Mouse (Mus musculus) embryonic facial prominence, embryonic 11.5 days (tissue): Measurements from ENCODE around the gene Pygm. TPM values are rescaled to one million over a fixed set of nuclear protein-coding genes. Genes with fewer than 3 reads are reported as not detected.

ENCODE experiments used
- ATAC-seq: fragments of 200-750 bp; cut with Nextera tagmentation; replicated peaks from 2 replicates; pipeline ENCODE4 v1.8.0; 2017; ENCODE audit warnings: low read depth; ENCODE audit not compliant: insufficient number of reproducible peaks, low FRiP score, low TSS enrichment
- DNase-seq: peaks from one replicate; pipeline ENCODE4 v3.0.0-alpha.2; 2015; ENCODE audit warnings: low spot score
- H3K27ac ChIP-seq: fragments of 300-500 bp; sonication (generic); replicated peaks from 2 replicates; pipeline ENCODE4 v1.5.1; 2014; ENCODE audit warnings: mild to moderate bottlenecking, low read depth, low read length, control low read depth
- H3K27me3 ChIP-seq: fragments of 300-500 bp; sonication (generic); 2 replicates; pipeline ENCODE4 v1.6.1; 2014; ENCODE audit warnings: mild to moderate bottlenecking, low read length, moderate library complexity, mixed read lengths; ENCODE audit not compliant: control insufficient read depth, insufficient read depth
- H3K36me3 ChIP-seq: fragments of 300-500 bp; sonication (generic); replicated peaks from 2 replicates; pipeline ENCODE4 v1.6.1; 2014; ENCODE audit warnings: low read depth, mild to moderate bottlenecking, low read length, moderate library complexity, mixed read lengths; ENCODE audit not compliant: control insufficient read depth, insufficient read depth
- H3K4me1 ChIP-seq: fragments of 300-500 bp; sonication (generic); 2 replicates; pipeline ENCODE4 v1.6.1; 2014; ENCODE audit warnings: low read length, mixed read lengths; ENCODE audit not compliant: control insufficient read depth, insufficient read depth
- H3K4me2 ChIP-seq: fragments of 300-500 bp; sonication (generic); 2 replicates; pipeline ENCODE4 v1.6.1; 2014; ENCODE audit warnings: low read depth, mild to moderate bottlenecking, control low read depth, low read length, moderate library complexity
- H3K4me3 ChIP-seq: fragments of 300-500 bp; sonication (generic); 2 replicates; pipeline ENCODE4 v1.5.1; 2014; ENCODE audit warnings: low read depth, low read length, control low read depth
- H3K9ac ChIP-seq: fragments of 300-500 bp; sonication (generic); replicated peaks from 2 replicates; pipeline ENCODE4 v1.6.1; 2014; ENCODE audit warnings: mild to moderate bottlenecking, control low read depth, low read length
- H3K9me3 ChIP-seq: fragments of 300-500 bp; sonication (generic); replicated peaks from 2 replicates; pipeline ENCODE4 v1.6.1; 2016; ENCODE audit warnings: mild to moderate bottlenecking, low read length, inconsistent platforms, mixed read lengths; ENCODE audit not compliant: control insufficient read depth
- WGBS: fragments of 180-500 bp; shearing (Covaris S2); extraction: QIAGEN DNeasy Blood & Tissue Kit; methylation state at CpG from one replicate; pipeline ENCODE4 v1.1.7; 2014; 5-methylcytosine and 5-hydroxymethylcytosine counted together
- polyA plus RNA-seq: library from polyadenylated mRNA; unstranded; fragments of >200 nt; fragmentation: Nextera tagmentation; extraction: Ambion mirVana; gene quantifications from 2 replicates; pipeline ENCODE4 v1.2.1, GENCODE M21; 2014

Gene Pygm
- polyA plus RNA-seq, 1 experiment from 2014 or later: 2.8 TPM

DNA sequence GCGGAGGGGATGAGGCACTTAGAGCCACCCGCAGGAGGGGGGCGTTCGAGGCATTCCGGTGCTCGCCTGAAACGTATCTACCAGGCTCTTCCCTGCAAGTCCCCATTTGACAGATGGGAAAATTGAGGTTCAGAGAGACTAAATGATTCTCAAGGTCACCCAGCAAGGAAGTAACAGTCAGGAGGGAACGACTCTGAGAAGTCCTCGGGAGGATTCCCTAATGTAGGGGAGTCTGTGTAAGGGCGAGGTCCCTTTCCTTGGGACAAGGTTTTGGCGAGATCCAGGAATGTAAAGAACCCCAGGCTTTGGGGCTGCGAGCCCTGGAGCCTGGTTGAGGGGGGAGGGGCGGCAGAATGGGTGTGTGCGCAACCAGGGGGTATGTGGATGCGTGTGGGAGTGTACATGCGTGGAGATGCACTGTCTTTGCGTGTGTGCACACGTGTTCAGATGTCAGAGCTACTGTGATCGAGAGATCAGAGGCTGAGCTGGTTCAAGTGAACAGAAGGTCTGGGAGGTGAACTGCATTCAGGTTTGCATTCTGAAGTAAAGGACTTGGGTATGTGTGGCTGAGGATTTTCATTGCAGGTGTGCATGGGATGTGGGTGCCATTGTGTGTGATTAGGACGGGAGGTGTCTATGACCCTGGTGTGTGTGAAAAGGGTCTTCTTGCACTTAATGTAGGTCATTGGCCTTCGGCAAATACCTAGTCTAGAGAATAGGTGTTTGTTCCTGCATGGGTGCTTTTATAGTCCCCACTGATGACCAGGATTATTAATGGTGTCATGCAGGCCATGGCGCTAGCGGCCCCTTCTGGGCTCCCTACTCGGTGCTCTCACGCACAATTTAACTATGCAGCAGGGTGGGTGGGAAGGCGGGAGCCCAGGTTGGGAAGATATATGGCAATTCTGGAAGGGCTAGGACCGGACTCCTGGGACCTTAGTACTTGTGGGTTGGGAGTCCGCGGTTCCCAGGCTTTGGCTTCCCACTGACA is 16.2 kb downstream of the Pygm start:
- H3K27me3 ChIP-seq: peaks cover 29% of the 10 kb centered on the region
- H3K4me1 ChIP-seq: peaks cover 7% of the 10 kb centered on the region; the same call in 1 of the 2 replicates
- H3K4me2 ChIP-seq: peak overlapping the region; percentile 100
- no peaks in the 10 kb centered on the region for H3K36me3 ChIP-seq
- no peak; the same call in 1 of the 2 replicates for ATAC-seq
- no peak for DNase-seq
- H3K9me3 ChIP-seq: no peaks in the 10 kb centered on the region
- no peak overlapping the region; the same call in 1 of the 2 replicates for H3K9ac ChIP-seq
- H3K27ac ChIP-seq: no peak overlapping the region
- 2% methylated on average over 29 of the region's 29 CpGs for whole genome bisulfite sequencing
- H3K4me3 ChIP-seq: peak overlapping the region; percentile 62

DNA sequence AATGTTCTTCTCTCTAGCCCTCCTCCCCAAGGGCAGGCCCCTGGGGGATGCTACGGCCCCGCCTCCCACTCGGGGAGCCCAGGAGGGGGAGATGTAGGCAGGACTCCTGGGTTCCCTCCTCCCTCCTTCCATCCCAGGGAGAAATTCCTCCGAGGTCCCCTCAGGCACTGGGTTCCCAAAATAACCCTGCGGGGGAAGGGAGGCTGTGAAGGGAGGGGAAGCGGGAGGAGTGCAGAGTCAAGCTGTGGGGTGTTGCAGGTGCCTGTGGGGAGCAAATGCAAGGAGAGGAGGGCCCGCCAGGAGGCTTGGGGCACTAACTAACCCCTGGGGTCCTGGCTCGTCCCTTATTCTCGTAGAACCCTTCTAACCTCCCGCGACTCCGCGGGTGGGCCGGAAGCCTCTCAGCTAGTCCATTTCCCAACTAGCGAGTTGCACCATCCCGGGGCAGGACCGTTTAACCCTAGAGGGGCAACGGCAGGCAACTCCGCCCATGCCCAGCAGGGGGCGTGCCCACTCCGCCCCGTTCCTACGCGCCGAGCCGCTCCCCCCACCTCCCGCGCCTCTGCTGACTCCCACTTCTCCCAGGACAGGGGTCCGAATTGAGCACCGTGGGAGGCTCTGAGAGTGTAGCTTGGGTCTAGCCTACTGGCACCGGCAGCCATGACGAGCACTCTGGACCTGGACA is 17.1 kb downstream of the Pygm start:
- peak overlapping the region; percentile 51 for H3K4me2 ChIP-seq
- no peaks in the 10 kb centered on the region for H3K36me3 ChIP-seq
- no peak overlapping the region for H3K9ac ChIP-seq
- H3K4me1 ChIP-seq: peaks cover 7% of the 10 kb centered on the region; the same call in 1 of the 2 replicates
- peaks cover 29% of the 10 kb centered on the region for H3K27me3 ChIP-seq
- H3K27ac ChIP-seq: no peak overlapping the region
- under 1% methylated on average over 31 of the region's 32 CpGs for WGBS
- ATAC-seq: 0 out of 2 replicates have a peak, but pooled peaks have one; percentile 26
- peak overlapping the region; percentile 22 for H3K4me3 ChIP-seq
- H3K9me3 ChIP-seq: no peaks in the 10 kb centered on the region
- peak; percentile 72 for DNase-seq

DNA sequence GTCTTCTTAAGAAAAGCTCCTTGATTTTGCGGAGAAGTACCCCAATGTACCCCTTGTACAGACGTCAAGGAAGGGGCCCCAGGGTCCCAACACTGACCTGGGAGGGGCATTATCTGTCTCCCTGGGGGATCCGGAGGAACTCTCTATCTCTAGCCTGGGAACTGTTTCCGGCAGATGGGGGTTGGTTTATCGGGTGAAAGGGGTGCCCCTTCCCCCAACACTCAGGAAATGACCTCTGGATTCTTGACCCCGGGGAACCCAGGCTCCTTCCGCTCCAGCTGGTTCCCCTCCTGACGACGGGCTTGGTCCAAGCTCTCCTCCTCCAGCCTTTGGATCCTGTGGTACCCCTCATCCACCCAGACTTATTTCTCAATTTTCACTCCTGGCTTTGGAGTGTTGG is 17.8 kb downstream of the Pygm start:
- DNase-seq (no peak), ATAC-seq (no peak)
- H3K9me3 ChIP-seq: no peaks in the 10 kb centered on the region
- WGBS: 8% methylated on average over 9 of the region's 9 CpGs
- H3K4me2 ChIP-seq: no peak overlapping the region; the same call in 1 of the 2 replicates
- H3K27me3 ChIP-seq: peaks cover 29% of the 10 kb centered on the region
- H3K4me1 ChIP-seq: peaks cover 7% of the 10 kb centered on the region; the same call in 1 of the 2 replicates
- no peak overlapping the region; the same call in 1 of the 2 replicates for H3K4me3 ChIP-seq
- no peak overlapping the region for H3K27ac ChIP-seq
- no peaks in the 10 kb centered on the region for H3K36me3 ChIP-seq
- no peak overlapping the region for H3K9ac ChIP-seq

DNA sequence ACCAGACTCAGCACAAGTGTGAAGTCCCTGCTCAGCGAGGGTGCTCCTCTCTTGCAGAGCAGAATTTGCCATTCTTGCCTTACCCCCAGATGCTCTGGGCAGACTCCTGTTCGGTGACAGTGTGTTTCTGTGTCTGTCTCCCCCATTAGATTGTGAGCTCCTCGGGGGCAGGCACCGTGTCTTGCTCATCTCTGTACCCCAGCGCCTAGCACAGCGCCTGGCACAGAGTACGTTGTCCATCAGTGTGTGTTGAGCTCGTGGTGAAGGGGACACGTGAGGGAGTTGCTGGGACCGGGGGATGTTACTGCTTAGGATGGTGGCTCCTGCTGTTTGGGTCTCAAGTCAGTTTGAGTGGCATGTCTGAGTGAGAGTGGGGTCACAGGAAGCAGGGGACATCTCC is 19.7 kb downstream of the Pygm start:
- Histone ChIP-seq H3K4me2 (no peak overlapping the region), H3K9ac (no peak overlapping the region; the same call in 1 of the 2 replicates), H3K27ac (no peak overlapping the region), H3K4me3 (no peak overlapping the region), H3K9me3 (no peaks in the 10 kb centered on the region), H3K36me3 (no peaks in the 10 kb centered on the region), H3K4me1 (peaks cover 5% of the 10 kb centered on the region; the same call in 1 of the 2 replicates), H3K27me3 (peaks cover 23% of the 10 kb centered on the region)
- 78% methylated on average over 10 of the region's 10 CpGs for WGBS
- DNase-seq: no peak
- ATAC-seq: no peak

DNA sequence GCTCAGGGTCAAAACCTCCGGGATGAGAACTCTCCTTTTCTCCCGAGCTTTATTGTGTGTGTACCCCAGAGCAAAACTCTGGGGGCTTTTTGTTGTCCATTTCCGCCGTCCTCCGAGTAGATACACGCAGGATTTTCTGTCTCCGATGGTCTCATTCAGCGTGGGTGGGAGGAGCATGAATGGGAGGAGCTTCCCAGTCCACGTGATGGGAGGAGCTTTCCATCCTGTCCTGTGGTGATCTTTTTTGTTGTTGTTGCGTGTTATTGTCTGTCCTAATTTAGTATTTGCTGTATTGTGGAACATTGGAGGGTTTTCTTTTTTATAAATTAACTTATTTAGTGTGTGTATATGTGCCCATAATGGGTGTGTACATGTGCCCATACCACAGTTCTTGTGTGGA is 21.2 kb downstream of the Pygm start:
- WGBS: 74% methylated on average over 10 of the region's 10 CpGs
- peaks cover 11% of the 10 kb centered on the region for H3K27me3 ChIP-seq
- no peak overlapping the region for H3K27ac ChIP-seq
- no peaks in the 10 kb centered on the region for H3K9me3 ChIP-seq
- ATAC-seq: no peak
- DNase-seq: no peak
- no peaks in the 10 kb centered on the region for H3K36me3 ChIP-seq
- H3K4me1 ChIP-seq: 0 out of 2 replicates have a peak, but pooled peaks cover 5% of the 10 kb centered on the region
- no peak overlapping the region for H3K9ac ChIP-seq
- no peak overlapping the region for H3K4me2 ChIP-seq
- no peak overlapping the region for H3K4me3 ChIP-seq

DNA sequence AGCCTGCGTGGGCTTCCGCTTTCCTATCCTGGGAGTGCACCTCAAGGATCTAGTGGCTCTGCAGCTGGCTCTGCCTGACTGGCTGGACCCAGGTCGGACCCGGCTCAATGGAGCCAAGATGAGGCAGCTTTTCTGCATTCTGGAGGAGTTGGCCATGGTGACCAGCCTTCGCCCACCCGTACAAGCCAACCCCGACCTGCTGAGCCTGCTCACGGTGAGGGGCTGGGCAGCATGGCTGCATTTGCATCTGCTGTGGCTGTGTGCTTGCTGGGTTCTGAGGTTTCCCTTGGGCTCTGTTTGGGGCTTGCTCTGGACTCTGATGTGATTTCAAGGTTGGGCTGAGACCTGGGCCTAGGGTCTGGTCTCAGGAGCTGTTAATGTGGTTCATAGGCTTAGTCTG is 22.9 kb downstream of the Pygm start:
- Histone ChIP-seq H3K36me3 (no peaks in the 10 kb centered on the region), H3K27me3 (no peaks in the 10 kb centered on the region; the same call in 1 of the 2 replicates), H3K27ac (no peak overlapping the region), H3K9ac (no peak overlapping the region), H3K4me1 (no peaks in the 10 kb centered on the region), H3K4me2 (no peak overlapping the region), H3K4me3 (no peak overlapping the region), H3K9me3 (no peaks in the 10 kb centered on the region)
- ATAC-seq (no peak), DNase-seq (no peak)
- 84% methylated on average over 8 of the region's 8 CpGs for WGBS

DNA sequence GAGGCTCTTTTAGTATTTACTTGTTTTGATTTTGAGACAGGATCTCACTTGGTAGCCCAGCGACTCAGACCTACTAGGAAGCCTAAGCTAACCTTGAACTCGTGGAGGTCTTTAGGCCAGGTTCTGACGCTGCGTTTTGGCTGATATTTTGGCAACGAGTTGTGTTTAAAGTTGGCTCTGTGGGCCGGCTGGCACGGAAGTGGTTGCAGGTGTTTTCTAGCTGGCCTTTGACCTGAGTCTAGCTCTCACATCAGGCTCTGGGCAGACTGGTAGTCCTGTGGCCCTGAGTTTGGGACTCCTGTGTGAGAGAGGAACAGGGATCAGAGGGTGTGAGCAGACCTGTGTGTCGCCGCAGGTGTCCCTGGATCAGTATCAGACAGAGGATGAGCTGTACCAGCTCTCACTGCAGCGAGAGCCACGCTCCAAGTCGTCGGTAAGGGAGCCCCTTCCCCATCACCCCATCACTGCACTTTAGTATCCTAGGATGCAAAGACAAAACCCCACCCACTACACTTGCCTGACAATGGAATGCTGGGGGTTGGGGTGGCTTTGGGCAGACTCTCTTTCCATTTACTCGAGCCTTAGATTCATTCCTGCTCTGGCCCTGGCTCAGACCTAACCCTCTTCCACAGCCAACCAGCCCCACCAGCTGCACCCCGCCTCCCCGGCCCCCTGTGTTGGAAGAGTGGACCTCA is 23.8 kb downstream of the Pygm start:
- Histone ChIP-seq H3K27ac (no peak overlapping the region), H3K9me3 (no peaks in the 10 kb centered on the region), H3K27me3 (no peaks in the 10 kb centered on the region; the same call in 1 of the 2 replicates), H3K36me3 (no peaks in the 10 kb centered on the region), H3K4me3 (no peak overlapping the region), H3K4me2 (no peak overlapping the region), H3K9ac (no peak overlapping the region), H3K4me1 (no peaks in the 10 kb centered on the region)
- DNase-seq (no peak), ATAC-seq (no peak)
- WGBS: 47% methylated on average over 16 of the region's 16 CpGs
